Mouse (Mus musculus): ENCODE data around the gene Lin9. TPM values are rescaled to one million over a fixed set of nuclear protein-coding genes. Genes with fewer than 3 reads are reported as not detected.

Gene Lin9
- 7.0 and 8.9 TPM in 2 replicates for polyA plus RNA-seq (2015; fragmentation: Nextera tagmentation; extraction: Ambion mirVana)

DNA sequence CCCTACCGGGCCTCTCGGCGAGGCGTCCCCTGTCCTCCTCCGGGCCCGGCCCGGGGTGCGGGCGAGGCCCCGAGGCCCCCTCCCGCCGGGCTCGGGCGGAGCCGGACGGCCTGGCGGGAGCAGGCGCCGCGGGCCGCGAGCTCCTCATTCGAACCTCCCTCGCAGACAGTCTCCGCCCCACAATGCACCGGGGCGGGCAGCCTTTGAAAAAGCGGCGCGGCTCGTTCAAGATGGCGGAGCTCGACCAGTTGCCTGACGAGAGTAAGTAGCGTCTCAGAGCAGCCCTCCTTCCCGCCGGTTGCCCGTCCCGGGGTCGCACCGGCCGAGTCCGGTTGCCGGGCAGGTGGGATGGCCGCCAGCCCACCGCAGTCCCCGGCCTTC is at the start of gene Lin9:
TSS of gene Lin9 (plus strand) at position 14 of the 381 bp plus-strand sequence.

DNA sequence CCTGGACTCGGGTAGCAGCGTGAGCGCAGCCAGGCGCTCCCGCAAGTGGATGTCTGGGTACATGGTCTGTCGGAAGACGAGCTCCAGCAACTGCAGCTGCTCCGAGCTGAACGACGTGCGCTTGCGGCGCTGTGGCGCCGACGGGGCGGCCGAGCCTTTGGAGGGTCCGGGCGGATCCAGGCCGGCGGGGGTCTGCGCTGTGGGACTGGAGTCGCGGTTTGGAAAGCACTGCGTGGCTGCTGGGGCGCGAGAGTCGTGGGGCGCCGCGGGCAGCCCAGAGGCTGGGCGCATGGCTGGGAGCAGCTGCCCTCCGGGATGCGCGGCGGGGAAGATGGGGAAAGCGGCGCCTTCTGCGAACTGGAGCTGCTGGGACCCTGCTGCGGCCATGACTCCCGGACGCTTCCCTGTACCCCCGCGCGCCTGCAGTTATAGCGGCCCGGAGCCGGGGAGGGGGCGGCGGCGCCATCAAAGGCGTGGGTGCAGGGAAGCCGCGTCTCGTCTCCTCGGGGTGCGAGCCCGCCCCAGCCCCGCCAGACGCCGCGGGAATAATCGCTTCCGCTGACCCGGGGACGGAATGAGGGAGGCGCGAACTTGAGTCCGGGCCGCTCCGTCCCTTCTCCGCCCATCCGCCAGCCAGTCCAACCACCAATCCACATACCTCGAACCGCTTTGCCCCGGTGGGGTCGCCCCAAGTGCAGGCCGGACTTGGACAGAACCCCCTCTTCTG is 55.8 kb downstream of the Lin9 start, which contains the start of gene Mixl1:
TSS of gene Mixl1 (minus strand) at position 409 of the 727 bp plus-strand sequence.

DNA sequence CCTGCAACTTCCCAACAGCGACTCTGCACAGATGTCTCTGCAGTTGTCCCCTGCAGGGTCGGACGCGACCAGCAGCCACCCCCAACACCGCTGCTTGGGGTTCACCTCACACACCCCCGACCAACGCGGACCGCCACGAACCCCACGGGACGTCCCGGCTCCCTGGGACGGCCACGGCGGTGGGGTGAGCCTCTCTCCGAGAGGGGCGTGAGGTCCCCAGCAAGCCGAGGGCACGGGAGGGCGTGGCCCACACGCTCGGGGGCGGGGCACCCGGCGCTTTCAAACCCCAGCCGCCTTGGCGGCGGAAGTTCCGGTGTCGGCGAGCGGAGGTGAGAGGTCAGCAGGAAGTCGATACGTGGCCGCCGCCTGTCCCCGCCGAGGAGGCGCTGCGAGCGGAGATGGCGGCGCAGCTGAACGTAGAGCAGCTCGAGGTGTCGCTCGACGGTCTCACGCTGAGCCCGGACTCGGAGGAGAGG is 84.8 kb downstream of the Lin9 start, which contains the start of gene Acbd3:
TSS of gene Acbd3 (plus strand) at position 340 of the 476 bp plus-strand sequence.

Other genes starting within 250 kb of the Lin9 start
- 0.11 and 0.27 TPM in 2 replicates for gene Stum, start 157.6 kb upstream of the Lin9 start, polyA plus RNA-seq (2015; fragmentation: Nextera tagmentation; extraction: Ambion mirVana)
- gene Parp1, start 72.2 kb upstream of the Lin9 start, polyA plus RNA-seq (2015; fragmentation: Nextera tagmentation; extraction: Ambion mirVana): 32.0 and 55.1 TPM in 2 replicates
- gene Mixl1, start 55.9 kb downstream of the Lin9 start, polyA plus RNA-seq (2015; fragmentation: Nextera tagmentation; extraction: Ambion mirVana): 0.10 and 0.11 TPM in 2 replicates
- gene Acbd3, start 84.9 kb downstream of the Lin9 start, polyA plus RNA-seq (2015; fragmentation: Nextera tagmentation; extraction: Ambion mirVana): 16.1 and 19.5 TPM in 2 replicates
- 2,015 and 2,166 TPM in 2 replicates for gene H3f3a, start 172.8 kb downstream of the Lin9 start, polyA plus RNA-seq (2015; fragmentation: Nextera tagmentation; extraction: Ambion mirVana)
- 14.5 and 21.4 TPM in 2 replicates for gene Sde2, start 210.0 kb downstream of the Lin9 start, polyA plus RNA-seq (2015; fragmentation: Nextera tagmentation; extraction: Ambion mirVana)